Mouse (Mus musculus) liver (tissue): ENCODE measurements around the gene Gm20498.
A peak's percentile ranks its signal among the peaks of the same experiment; 100 is the strongest.
"Not testable (repeated sequence)": the region's sequence is repeated elsewhere in the genome, so short reads cannot be mapped to it uniquely, and the experiment has no call there.

Experiments
- DNase-seq: peaks from one replicate; pipeline ENCODE4 v3.0.0-alpha.2; 2020; ENCODE audit warnings: mixed read lengths

Gm20498 gene

GRCm38 (mm10) chr12:81532316-81533028, at the start of gene Gm20498, which contains the start of gene Synj2bp:
Gene Gm20498 (minus strand): TSS chr12:81532905.
Gene Synj2bp (minus strand): TSS chr12:81532911.
- peak; percentile 84 for DNase-seq

- DNase-seq = no peak
Measured at GRCm38 (mm10) chr12:81568374-81568773, 35.7 kb upstream of the Gm20498 start, which contains the start of gene Adam21. Gene Adam21 (minus strand): TSS chr12:81568474.

- DNase-seq = no peak
Measured at GRCm38 (mm10) chr12:81567931-81568330, 35.2 kb upstream of the Gm20498 start.

GRCm38 (mm10) chr12:81564173-81564572, 31.5 kb upstream of the Gm20498 start:
- no peak for DNase-seq

GRCm38 (mm10) chr12:81549286-81549685, 16.6 kb upstream of the Gm20498 start:
- no peak for DNase-seq

GRCm38 (mm10) chr12:81547163-81547562, 14.5 kb upstream of the Gm20498 start:
- no peak for DNase-seq

- DNase-seq = no peak
Measured at GRCm38 (mm10) chr12:81533029-81533419, 319 bp upstream of the Gm20498 start.

- not testable (repeated sequence) for DNase-seq
Measured at GRCm38 (mm10) chr12:81530587-81530986, 2.1 kb downstream of the Gm20498 start.

GRCm38 (mm10) chr12:81496906-81497305, 35.8 kb downstream of the Gm20498 start:
- not testable (repeated sequence) for DNase-seq

GRCm38 (mm10) chr12:81490491-81490890, 42.2 kb downstream of the Gm20498 start:
- no peak for DNase-seq

- no peak for DNase-seq
Measured at GRCm38 (mm10) chr12:81485311-81485710, 47.4 kb downstream of the Gm20498 start.

GRCm38 (mm10) chr12:81484727-81485191, 47.9 kb downstream of the Gm20498 start, which contains the start of gene Cox16:
Gene Cox16 (minus strand): TSS chr12:81485127.
- peak; percentile 83 for DNase-seq

GRCm38 (mm10) chr12:81484212-81484611, 48.5 kb downstream of the Gm20498 start:
- no peak for DNase-seq

GRCm38 (mm10) chr12:81483656-81484055, 49.0 kb downstream of the Gm20498 start:
- peak; percentile 56 for DNase-seq

GRCm38 (mm10) chr12:81459051-81459450, 73.7 kb downstream of the Gm20498 start:
- not testable (repeated sequence) for DNase-seq

- not testable (repeated sequence) for DNase-seq
Measured at GRCm38 (mm10) chr12:81438985-81439384, 93.7 kb downstream of the Gm20498 start.

- not testable (repeated sequence) for DNase-seq
Measured at GRCm38 (mm10) chr12:81434778-81435177, 97.9 kb downstream of the Gm20498 start.

GRCm38 (mm10) chr12:81421846-81422245, 110.9 kb downstream of the Gm20498 start, which contains the start of gene Adam4:
Gene Adam4 (minus strand): TSS chr12:81421946.
- no peak for DNase-seq

GRCm38 (mm10) chr12:81413211-81413610, 119.5 kb downstream of the Gm20498 start:
- DNase-seq = no peak

- no peak for DNase-seq
Measured at GRCm38 (mm10) chr12:81408966-81409365, 123.7 kb downstream of the Gm20498 start.

GRCm38 (mm10) chr12:81402187-81402586, 130.5 kb downstream of the Gm20498 start:
- peak; percentile 38 for DNase-seq

GRCm38 (mm10) chr12:81379364-81379763, 153.3 kb downstream of the Gm20498 start, which contains the start of gene Gm4787:
Gene Gm4787 (minus strand): TSS chr12:81379464.
- not testable (repeated sequence) for DNase-seq

- no peak for DNase-seq
Measured at GRCm38 (mm10) chr12:81333841-81334240, 198.9 kb downstream of the Gm20498 start.

GRCm38 (mm10) chr12:81332875-81333421, 199.8 kb downstream of the Gm20498 start, which contains the start of gene Slc8a3:
Gene Slc8a3 (minus strand): TSS chr12:81333180.
- peak; percentile 5 for DNase-seq
